In the genomic region with DNA sequence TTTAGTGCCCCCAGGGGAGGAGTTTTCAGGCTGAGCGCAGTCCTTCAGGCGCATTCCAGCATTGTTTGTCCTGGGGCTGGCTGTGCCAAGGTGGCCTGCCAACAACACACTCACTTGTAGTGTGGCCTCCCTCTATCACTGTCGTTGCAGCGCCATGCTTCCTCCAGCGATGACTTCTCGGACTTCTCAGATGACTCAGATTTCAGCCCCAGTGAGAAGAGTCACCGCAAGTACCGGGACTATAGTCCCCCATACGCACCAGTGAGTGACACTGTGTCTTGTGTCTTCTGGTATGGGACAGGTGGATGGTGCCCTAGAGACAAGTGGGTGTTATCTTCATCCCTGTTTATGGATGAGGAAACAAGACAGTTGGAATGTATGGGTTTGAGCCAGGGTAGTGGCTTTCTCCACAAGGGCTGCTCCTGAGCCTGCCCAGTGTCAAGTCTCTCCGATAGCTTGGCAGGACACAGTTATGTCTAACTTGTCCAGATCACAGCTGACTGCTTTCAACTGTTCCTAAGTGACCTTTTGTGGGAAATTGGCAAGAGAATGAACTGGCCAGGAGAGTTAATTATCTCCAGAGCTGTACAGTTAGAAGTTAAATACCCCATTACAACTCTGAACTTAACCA, we compare ENCODE assay signal across 12 mouse cellular contexts. TPM values are rescaled to one million over a fixed set of nuclear protein-coding genes. Genes with fewer than 3 reads are reported as not detected.
DNase-seq lines count a peak whose midpoint lies in the region; ATAC-seq and TF ChIP-seq lines count a peak whose summit lies in the region.
"Had no signal": no experiment of that assay in that cellular context is flagged by ENCODE, and none has a peak within 500 bp of the region (broad histone marks: within the 10 kb centered on the region; RNA-seq: fewer than 3 reads in every experiment).

No protein-coding gene starts in this region.

- 41% methylated on average over 10 of the region's 10 CpGs for WGBS in heart, embryonic 16.5 days
- 89% methylated on average over 10 of the region's 10 CpGs for WGBS in liver, embryonic 15.5 days (ENCODE audit: insufficient replicate concordance)
- WGBS in midbrain, postnatal 0 days: 87% methylated on average over 10 of the region's 10 CpGs

- no peaks in the 10 kb centered on the region for H3K9me3 ChIP-seq in heart, embryonic 16.5 days (replicated peaks; ENCODE audit: control insufficient read depth, low read length)
- no peaks in the 10 kb centered on the region for H3K9me3 ChIP-seq in liver, embryonic 15.5 days (replicated peaks)
- no peaks in the 10 kb centered on the region for H3K9me3 ChIP-seq in midbrain, postnatal 0 days (ENCODE audit: low read length)
- H3K9me3 ChIP-seq: embryonic facial prominence, embryonic 13.5 days; limb, embryonic 13.5 days had no signal

- peaks cover 34% of the 10 kb centered on the region for H3K36me3 ChIP-seq in heart, embryonic 16.5 days (ENCODE audit: control insufficient read depth, insufficient read depth)
- peaks cover 79% of the 10 kb centered on the region for H3K36me3 ChIP-seq in liver, embryonic 15.5 days (replicated peaks)
- H3K36me3 ChIP-seq in midbrain, postnatal 0 days (ENCODE audit: insufficient read depth, low read length): peaks cover 37% of the 10 kb centered on the region

- no peak overlapping the region for H3K4me3 ChIP-seq in heart, embryonic 16.5 days (ENCODE audit: low read length)
- H3K4me3 ChIP-seq in liver, embryonic 15.5 days (replicated peaks): no peak overlapping the region
- no peak overlapping the region for H3K4me3 ChIP-seq in midbrain, postnatal 0 days (ENCODE audit: low read depth, low read length)
- H3K4me3 ChIP-seq: embryonic facial prominence, embryonic 13.5 days; layer of hippocampus, adult 2 months; limb, embryonic 13.5 days had no signal

- no peak overlapping the region for H3K9ac ChIP-seq in heart, embryonic 16.5 days (ENCODE audit: low read length)
- no peak overlapping the region for H3K9ac ChIP-seq in liver, embryonic 15.5 days
- no peak overlapping the region for H3K9ac ChIP-seq in midbrain, postnatal 0 days (replicated peaks; ENCODE audit: low read length, poor library complexity, severe bottlenecking)
- H3K9ac ChIP-seq: embryonic facial prominence, embryonic 13.5 days; limb, embryonic 13.5 days had no signal

- H3K27me3 ChIP-seq in heart, embryonic 16.5 days (ENCODE audit: control insufficient read depth, insufficient read depth, low read length): no peaks in the 10 kb centered on the region
- no peaks in the 10 kb centered on the region for H3K27me3 ChIP-seq in liver, embryonic 15.5 days
- no peaks in the 10 kb centered on the region for H3K27me3 ChIP-seq in midbrain, postnatal 0 days (ENCODE audit: insufficient read depth, low read length)
- H3K27me3 ChIP-seq: embryonic facial prominence, embryonic 13.5 days; limb, embryonic 13.5 days had no signal

- 0 out of 2 replicates have a peak overlapping the region, but pooled peaks have one; percentile 10 for H3K4me2 ChIP-seq in heart, embryonic 16.5 days (ENCODE audit: low read depth, low read length)
- no peak overlapping the region for H3K4me2 ChIP-seq in liver, embryonic 15.5 days
- no peak overlapping the region for H3K4me2 ChIP-seq in midbrain, postnatal 0 days (ENCODE audit: low read depth, low read length, poor library complexity, severe bottlenecking)
- H3K4me2 ChIP-seq: embryonic facial prominence, embryonic 13.5 days; limb, embryonic 13.5 days had no signal

- peak; percentile 57 for DNase-seq in adrenal gland, adult 2 months
- DNase-seq in adrenal gland, adult 8-10 months: no peak
- DNase-seq in Muller cell, postnatal 12 days (ENCODE audit: inconsistent ontology term): peak; percentile 91
- DNase-seq in testis, postnatal 14 days (ENCODE audit: low spot score): no peak
- DNase-seq in embryo, embryonic 10.5 days (ENCODE audit: low spot score): no peak
- no peak for DNase-seq in midbrain, postnatal 0 days (ENCODE audit: low spot score)

- TF ChIP-seq CTCF in midbrain, postnatal 0 days (IDR thresholded peaks at IDR 0.05): no peak

- peaks cover 25% of the 10 kb centered on the region for H3K4me1 ChIP-seq in heart, embryonic 16.5 days (ENCODE audit: control insufficient read depth, insufficient read depth, low read length)
- peaks cover 55% of the 10 kb centered on the region for H3K4me1 ChIP-seq in liver, embryonic 15.5 days (replicated peaks)
- H3K4me1 ChIP-seq in midbrain, postnatal 0 days (ENCODE audit: insufficient read depth, low read length): no peaks in the 10 kb centered on the region; the same call in 1 of the 2 replicates

- peak; percentile 84 for ATAC-seq in heart, embryonic 16.5 days (replicated peaks; ENCODE audit: extremely low read depth, insufficient read depth, low FRiP score)
- no peak for ATAC-seq in liver, embryonic 15.5 days (ENCODE audit: insufficient read depth)
- ATAC-seq in midbrain, postnatal 0 days (ENCODE audit: low FRiP score): no peak
- ATAC-seq: midbrain, embryonic 16.5 days had no signal

- peak overlapping the region; percentile 82 for H3K27ac ChIP-seq in heart, embryonic 16.5 days (ENCODE audit: low read length)
- peak overlapping the region; percentile 31; the same call in 1 of the 2 replicates for H3K27ac ChIP-seq in liver, embryonic 15.5 days (replicated peaks)
- H3K27ac ChIP-seq in midbrain, postnatal 0 days (ENCODE audit: low read depth, low read length): no peak overlapping the region
- H3K27ac ChIP-seq: embryonic facial prominence, embryonic 13.5 days; layer of hippocampus, adult 2 months; limb, embryonic 13.5 days had no signal

RNA-seq across cellular contexts. Expression of a gene that starts 16.5 kb away (rescaled TPM):
- total RNA-seq in adrenal gland, adult 2 months (2021): 10 to 100 TPM; 33.0 to 47.7 TPM
- 40.7 and 48.8 TPM in 2 replicates for polyA plus RNA-seq in adrenal gland, adult 2 months (2012; rRNA removed)
- 10 to 100 TPM; 43.4 to 47.5 (median 46.2) TPM for total RNA-seq in adrenal gland, adult 8-10 months (2022)
- 8.5 and 9.0 TPM in 2 replicates for polyA plus RNA-seq in heart, embryonic 16.5 days (2015; fragmentation: Nextera tagmentation; extraction: Ambion mirVana)
- 8.0 and 10.8 TPM in 2 replicates for polyA plus RNA-seq in liver, embryonic 15.5 days (2015; fragmentation: Nextera tagmentation; extraction: Ambion mirVana)
- total RNA-seq in midbrain, postnatal 0 days (2014; rRNA removed): 38.4 and 41.1 TPM in 2 replicates
- 9.2 and 9.7 TPM in 2 replicates for polyA plus RNA-seq in midbrain, postnatal 0 days (2015; fragmentation: Nextera tagmentation; extraction: Ambion mirVana)

RNA-seq across cellular contexts. Expression of a gene that starts 29.6 kb away (rescaled TPM):
- total RNA-seq in adrenal gland, adult 2 months (2021): 10 to 100 TPM; 61.0 to 72.0 TPM
- 7.9 and 8.9 TPM in 2 replicates for polyA plus RNA-seq in adrenal gland, adult 2 months (2012; rRNA removed)
- total RNA-seq in adrenal gland, adult 8-10 months (2022): 10 to 100 TPM; 64.0 to 78.2 (median 67.5) TPM
- polyA plus RNA-seq in heart, embryonic 16.5 days (2015; fragmentation: Nextera tagmentation; extraction: Ambion mirVana): 211 and 235 TPM in 2 replicates
- polyA plus RNA-seq in liver, embryonic 15.5 days (2015; fragmentation: Nextera tagmentation; extraction: Ambion mirVana): 97.7 and 98.0 TPM in 2 replicates
- 84.6 and 98.2 TPM in 2 replicates for total RNA-seq in midbrain, postnatal 0 days (2014; rRNA removed)
- polyA plus RNA-seq in midbrain, postnatal 0 days (2015; fragmentation: Nextera tagmentation; extraction: Ambion mirVana): 195 and 199 TPM in 2 replicates

RNA-seq across cellular contexts. Expression of a gene that starts 35.3 kb away (rescaled TPM):
- total RNA-seq in adrenal gland, adult 2 months (2021): 10 to 100 TPM; 31.1 to 76.6 TPM
- 409 and 528 TPM in 2 replicates for polyA plus RNA-seq in adrenal gland, adult 2 months (2012; rRNA removed)
- total RNA-seq in adrenal gland, adult 8-10 months (2022): 10 to 100 TPM; 55.2 to 93.9 (median 72.1) TPM
- polyA plus RNA-seq in heart, embryonic 16.5 days (2015; fragmentation: Nextera tagmentation; extraction: Ambion mirVana): 81.6 and 82.1 TPM in 2 replicates
- polyA plus RNA-seq in liver, embryonic 15.5 days (2015; fragmentation: Nextera tagmentation; extraction: Ambion mirVana): 28.8 and 30.4 TPM in 2 replicates
- 43.1 and 55.6 TPM in 2 replicates for total RNA-seq in midbrain, postnatal 0 days (2014; rRNA removed)
- 105 and 108 TPM in 2 replicates for polyA plus RNA-seq in midbrain, postnatal 0 days (2015; fragmentation: Nextera tagmentation; extraction: Ambion mirVana)

Comparison
In these comparisons a context has a peak if more than half of its experiments do, and no peak if none do; other contexts are left out.
1. DNase-seq: peak in adrenal gland, adult 2 months (single experiment) and Muller cell, postnatal 12 days (single experiment); none in adrenal gland, adult 8-10 months (single experiment), testis, postnatal 14 days (single experiment), embryo, embryonic 10.5 days (single experiment) and midbrain, postnatal 0 days (single experiment).